Mouse (Mus musculus) stomach, embryonic 15.5 days (tissue): ENCODE measurements around the gene Nucb1. TPM values are rescaled to one million over a fixed set of nuclear protein-coding genes. Genes with fewer than 3 reads are reported as not detected.
"Not testable (repeated sequence)": the region's sequence is repeated elsewhere in the genome, so short reads cannot be mapped to it uniquely, and the experiment has no call there.

ENCODE experiments used
- ATAC-seq: fragments of 200-750 bp; cut with Nextera tagmentation; 2 replicates; pipeline ENCODE4 v1.8.0; 2017; ENCODE audit warnings: low read depth, moderate number of reproducible peaks, moderate TSS enrichment; ENCODE audit not compliant: insufficient read depth, low FRiP score
- H3K27ac ChIP-seq: fragments of 300-500 bp; sonication (generic); 2 replicates; pipeline ENCODE4 v1.5.1; 2015; ENCODE audit warnings: mild to moderate bottlenecking, inconsistent platforms
- H3K27me3 ChIP-seq: fragments of 300-500 bp; sonication (generic); replicated peaks from 2 replicates; pipeline ENCODE4 v1.6.1; 2015; ENCODE audit warnings: inconsistent platforms
- H3K36me3 ChIP-seq: fragments of 300-500 bp; sonication (generic); 2 replicates; pipeline ENCODE4 v1.6.1; 2015; ENCODE audit warnings: inconsistent platforms
- H3K4me1 ChIP-seq: fragments of 300-500 bp; sonication (generic); 2 replicates; pipeline ENCODE4 v1.6.1; 2015; ENCODE audit warnings: inconsistent platforms
- H3K4me2 ChIP-seq: fragments of 300-500 bp; sonication (generic); 2 replicates; pipeline ENCODE4 v1.6.1; 2015; ENCODE audit warnings: mild to moderate bottlenecking, inconsistent platforms
- H3K4me3 ChIP-seq: fragments of 300-500 bp; sonication (generic); replicated peaks from 2 replicates; pipeline ENCODE4 v1.5.1; 2015; ENCODE audit warnings: inconsistent platforms
- H3K9ac ChIP-seq: fragments of 300-500 bp; sonication (generic); 2 replicates; pipeline ENCODE4 v1.6.1; 2015; ENCODE audit warnings: inconsistent platforms
- H3K9me3 ChIP-seq: fragments of 300-500 bp; sonication (generic); 2 replicates; pipeline ENCODE4 v1.6.1; 2016; ENCODE audit warnings: inconsistent platforms
- WGBS: fragments of 180-500 bp; shearing (Covaris S2); methylation state at CpG from one replicate; pipeline ENCODE4 v1.1.7; 2015; 5-methylcytosine and 5-hydroxymethylcytosine counted together
- polyA plus RNA-seq: library from polyadenylated mRNA; unstranded; fragments of >200 nt; fragmentation: Nextera tagmentation; extraction: Ambion mirVana; gene quantifications from 2 replicates; pipeline ENCODE4 v1.2.1, GENCODE M21; 2015

Gene Nucb1
- polyA plus RNA-seq, 1 experiment from 2014 or later: 230 TPM

GRCm38 (mm10) chr7:45539095-45539494, 28.9 kb upstream of the Nucb1 start:
- peaks cover 6% of the 10 kb centered on the region for H3K4me1 ChIP-seq
- H3K27me3 ChIP-seq: no peaks in the 10 kb centered on the region
- H3K9me3 ChIP-seq: no peaks in the 10 kb centered on the region
- no peak overlapping the region for H3K4me3 ChIP-seq
- no peak for ATAC-seq
- H3K36me3 ChIP-seq: no peaks in the 10 kb centered on the region
- 78% methylated on average over 3 of the region's 3 CpGs for WGBS
- no peak overlapping the region for H3K9ac ChIP-seq
- H3K4me2 ChIP-seq: no peak overlapping the region
- H3K27ac ChIP-seq: no peak overlapping the region

- H3K36me3 ChIP-seq: no peaks in the 10 kb centered on the region
- 2% methylated on average over 29 of the region's 29 CpGs for WGBS
- H3K27ac ChIP-seq: no peak overlapping the region
- H3K4me2 ChIP-seq: peak overlapping the region; percentile 73
- H3K4me3 ChIP-seq: peak overlapping the region; percentile 50
- H3K9ac ChIP-seq: peak overlapping the region; percentile 1; the same call in 1 of the 2 replicates
- H3K9me3 ChIP-seq: no peaks in the 10 kb centered on the region
- ATAC-seq: peak; percentile 79; the same call in 1 of the 2 replicates
- H3K27me3 ChIP-seq: no peaks in the 10 kb centered on the region
- H3K4me1 ChIP-seq: peaks cover 6% of the 10 kb centered on the region
Observed at GRCm38 (mm10) chr7:45538163-45539041, 28.2 kb upstream of the Nucb1 start.

- Histone ChIP-seq H3K9ac (peak overlapping the region; percentile 1; the same call in 1 of the 2 replicates), H3K27ac (no peak overlapping the region), H3K4me2 (peak overlapping the region; percentile 73), H3K27me3 (no peaks in the 10 kb centered on the region), H3K4me1 (peaks cover 6% of the 10 kb centered on the region), H3K4me3 (peak overlapping the region; percentile 50), H3K36me3 (no peaks in the 10 kb centered on the region), H3K9me3 (no peaks in the 10 kb centered on the region)
- 79% methylated on average over 10 of the region's 10 CpGs for WGBS
- ATAC-seq: no peak
Observed at GRCm38 (mm10) chr7:45537602-45538001, 27.4 kb upstream of the Nucb1 start.

- 78% methylated on average over 1 of the region's 1 CpGs for WGBS
- Histone ChIP-seq H3K9me3 (no peaks in the 10 kb centered on the region), H3K9ac (no peak overlapping the region), H3K27ac (no peak overlapping the region), H3K4me3 (no peak overlapping the region), H3K36me3 (no peaks in the 10 kb centered on the region), H3K27me3 (no peaks in the 10 kb centered on the region), H3K4me2 (no peak overlapping the region), H3K4me1 (peaks cover 9% of the 10 kb centered on the region)
- ATAC-seq: no peak
Observed at GRCm38 (mm10) chr7:45535676-45536075, 25.5 kb upstream of the Nucb1 start.

- H3K9me3 ChIP-seq: no peaks in the 10 kb centered on the region
- H3K9ac ChIP-seq: no peak overlapping the region
- H3K4me2 ChIP-seq: peak overlapping the region; percentile 29
- no peaks in the 10 kb centered on the region for H3K36me3 ChIP-seq
- H3K4me3 ChIP-seq: no peak overlapping the region
- peak overlapping the region; percentile 63 for H3K27ac ChIP-seq
- H3K27me3 ChIP-seq: no peaks in the 10 kb centered on the region
- 31% methylated on average over 2 of the region's 2 CpGs for WGBS
- ATAC-seq: no peak
- peaks cover 16% of the 10 kb centered on the region; the same call in 1 of the 2 replicates for H3K4me1 ChIP-seq
Observed at GRCm38 (mm10) chr7:45530643-45531042, 20.4 kb upstream of the Nucb1 start.

- H3K27ac ChIP-seq: peak overlapping the region; percentile 2; the same call in 1 of the 2 replicates
- H3K4me2 ChIP-seq: peak overlapping the region; percentile 29; the same call in 1 of the 2 replicates
- H3K27me3 ChIP-seq: no peaks in the 10 kb centered on the region
- H3K9ac ChIP-seq: no peak overlapping the region
- H3K4me1 ChIP-seq: peaks cover 25% of the 10 kb centered on the region
- 10% methylated on average over 6 of the region's 6 CpGs for WGBS
- H3K9me3 ChIP-seq: no peaks in the 10 kb centered on the region
- no peaks in the 10 kb centered on the region for H3K36me3 ChIP-seq
- H3K4me3 ChIP-seq: no peak overlapping the region
- no peak for ATAC-seq
Observed at GRCm38 (mm10) chr7:45529461-45529860, 19.3 kb upstream of the Nucb1 start.

- ATAC-seq, H3K27ac ChIP-seq, H3K4me2 ChIP-seq, H3K4me3 ChIP-seq, H3K36me3 ChIP-seq, H3K27me3 ChIP-seq, H3K9ac ChIP-seq, H3K9me3 ChIP-seq: not testable (repeated sequence)
- 88% methylated on average over 6 of the region's 6 CpGs for WGBS
- H3K4me1 ChIP-seq: peaks cover 35% of the 10 kb centered on the region
Observed at GRCm38 (mm10) chr7:45527169-45527568, 17.0 kb upstream of the Nucb1 start.

GRCm38 (mm10) chr7:45526474-45527120, 16.4 kb upstream of the Nucb1 start:
- Histone ChIP-seq H3K4me2 (peak overlapping the region; percentile 78), H3K9ac (no peak overlapping the region), H3K27ac (peak overlapping the region; percentile 95), H3K9me3 (no peaks in the 10 kb centered on the region), H3K36me3 (no peaks in the 10 kb centered on the region), H3K27me3 (no peaks in the 10 kb centered on the region), H3K4me3 (peak overlapping the region; percentile 78), H3K4me1 (peaks cover 35% of the 10 kb centered on the region)
- WGBS: 23% methylated on average over 7 of the region's 7 CpGs
- no peak for ATAC-seq

GRCm38 (mm10) chr7:45525809-45526473, 15.7 kb upstream of the Nucb1 start, which contains the start of the genes Ppp1r15a and Plekha4:
Ppp1r15a (minus strand) TSS chr7:45526268.
Plekha4 (plus strand) TSS chr7:45526330.
- WGBS: under 1% methylated on average over 54 of the region's 54 CpGs
- Histone ChIP-seq H3K4me1 (peaks cover 34% of the 10 kb centered on the region), H3K9me3 (no peaks in the 10 kb centered on the region), H3K27me3 (no peaks in the 10 kb centered on the region), H3K27ac (peak within 1 kb of the TSS; percentile 95), H3K9ac (peak within 1 kb of the TSS; percentile 78), H3K36me3 (no peaks in the 10 kb centered on the region), H3K4me2 (peak within 1 kb of the TSS; percentile 78), H3K4me3 (peak within 1 kb of the TSS; percentile 78)
- peak; percentile 81 for ATAC-seq

- peak; percentile 67 for ATAC-seq
- WGBS: 20% methylated on average over 12 of the region's 12 CpGs
- H3K4me3 ChIP-seq: peak overlapping the region; percentile 78
- peaks cover 25% of the 10 kb centered on the region for H3K4me1 ChIP-seq
- H3K36me3 ChIP-seq: no peaks in the 10 kb centered on the region
- H3K9me3 ChIP-seq: no peaks in the 10 kb centered on the region
- peak overlapping the region; percentile 78 for H3K4me2 ChIP-seq
- H3K9ac ChIP-seq: peak overlapping the region; percentile 78
- H3K27ac ChIP-seq: peak overlapping the region; percentile 95
- H3K27me3 ChIP-seq: no peaks in the 10 kb centered on the region
Observed at GRCm38 (mm10) chr7:45524841-45525621, 14.8 kb upstream of the Nucb1 start.

GRCm38 (mm10) chr7:45523678-45524170, 13.5 kb upstream of the Nucb1 start:
- peak overlapping the region; percentile 17 for H3K4me3 ChIP-seq
- peak overlapping the region; percentile 28 for H3K4me2 ChIP-seq
- H3K36me3 ChIP-seq: no peaks in the 10 kb centered on the region
- no peak for ATAC-seq
- H3K27ac ChIP-seq: 0 out of 2 replicates have a peak overlapping the region, but pooled peaks have one; percentile 40
- H3K9ac ChIP-seq: no peak overlapping the region
- no peaks in the 10 kb centered on the region for H3K27me3 ChIP-seq
- H3K9me3 ChIP-seq: no peaks in the 10 kb centered on the region
- H3K4me1 ChIP-seq: peaks cover 19% of the 10 kb centered on the region
- 80% methylated on average over 13 of the region's 13 CpGs for WGBS
